Mouse (Mus musculus) hindbrain, embryonic 11.5 days (tissue): Measurements from ENCODE around the gene Wdfy1. TPM values are rescaled to one million over a fixed set of nuclear protein-coding genes. Genes with fewer than 3 reads are reported as not detected.

Source experiments
- ATAC-seq: fragments of 200-750 bp; cut with Nextera tagmentation; 2 replicates; pipeline ENCODE4 v1.8.0; 2017; ENCODE audit warnings: mild to moderate bottlenecking, moderate TSS enrichment, moderate library complexity; ENCODE audit not compliant: low FRiP score
- DNase-seq: peaks from one replicate; pipeline ENCODE4 v3.0.0-alpha.2; 2015; ENCODE audit warnings: low spot score
- H3K27ac ChIP-seq: fragments of 300-500 bp; sonication (generic); 2 replicates; pipeline ENCODE4 v1.5.1; 2014; ENCODE audit warnings: mild to moderate bottlenecking, low read depth, low read length
- H3K27me3 ChIP-seq: fragments of 300-500 bp; sonication (generic); 2 replicates; pipeline ENCODE4 v1.6.1; 2014; ENCODE audit warnings: mild to moderate bottlenecking, low read length, moderate library complexity, mixed read lengths; ENCODE audit not compliant: control insufficient read depth, insufficient read depth
- H3K36me3 ChIP-seq: fragments of 300-500 bp; sonication (generic); 2 replicates; pipeline ENCODE4 v1.6.1; 2014; ENCODE audit warnings: mild to moderate bottlenecking, low read length, moderate library complexity, mixed read lengths; ENCODE audit not compliant: control insufficient read depth, insufficient read depth
- H3K4me1 ChIP-seq: fragments of 300-500 bp; sonication (generic); replicated peaks from 2 replicates; pipeline ENCODE4 v1.6.1; 2014; ENCODE audit warnings: low read length, mixed read lengths; ENCODE audit not compliant: control insufficient read depth, insufficient read depth
- H3K4me2 ChIP-seq: fragments of 300-500 bp; sonication (generic); replicated peaks from 2 replicates; pipeline ENCODE4 v1.6.1; 2014; ENCODE audit warnings: mild to moderate bottlenecking, low read depth, low read length
- H3K4me3 ChIP-seq: fragments of 300-500 bp; sonication (generic); 2 replicates; pipeline ENCODE4 v1.5.1; 2014; ENCODE audit warnings: low read depth, low read length
- H3K9ac ChIP-seq: fragments of 300-500 bp; sonication (generic); 2 replicates; pipeline ENCODE4 v1.6.1; 2014; ENCODE audit warnings: low read depth, low read length
- H3K9me3 ChIP-seq: fragments of 300-500 bp; sonication (generic); 2 replicates; pipeline ENCODE4 v1.6.1; 2016; ENCODE audit warnings: low read length; ENCODE audit not compliant: control insufficient read depth
- WGBS: fragments of 180-500 bp; shearing (Covaris S2); extraction: QIAGEN DNeasy Blood & Tissue Kit; methylation state at CpG from one replicate; pipeline ENCODE4 v1.1.7; 2014; 5-methylcytosine and 5-hydroxymethylcytosine counted together
- polyA plus RNA-seq: library from polyadenylated mRNA; unstranded; fragments of >200 nt; fragmentation: Nextera tagmentation; extraction: Ambion mirVana; gene quantifications from 2 replicates; pipeline ENCODE4 v1.2.1, GENCODE M21; 2014

The Wdfy1 gene
- polyA plus RNA-seq, 1 experiment from 2014 or later = 52.6 TPM

- H3K27me3 ChIP-seq = no peaks in the 10 kb centered on the region
- H3K9ac ChIP-seq = no peak overlapping the region
- no peak overlapping the region for H3K27ac ChIP-seq
- 89% methylated on average over 3 of the region's 3 CpGs for WGBS
- no peak overlapping the region for H3K4me2 ChIP-seq
- ATAC-seq (no peak), DNase-seq (no peak)
- no peaks in the 10 kb centered on the region for H3K9me3 ChIP-seq
- H3K36me3 ChIP-seq = no peaks in the 10 kb centered on the region
- H3K4me3 ChIP-seq = no peak overlapping the region
- H3K4me1 ChIP-seq = no peaks in the 10 kb centered on the region
Observed at GRCm38 (mm10) chr1:79692482-79692881, 83.5 kb downstream of the Wdfy1 start.

- Histone ChIP-seq H3K36me3 (no peaks in the 10 kb centered on the region), H3K4me2 (no peak overlapping the region), H3K27ac (no peak overlapping the region), H3K4me1 (no peaks in the 10 kb centered on the region), H3K9me3 (no peaks in the 10 kb centered on the region), H3K9ac (no peak overlapping the region), H3K27me3 (no peaks in the 10 kb centered on the region), H3K4me3 (no peak overlapping the region)
- WGBS = 91% methylated on average over 1 of the region's 1 CpGs
- ATAC-seq = no peak
- DNase-seq = no peak
Observed at GRCm38 (mm10) chr1:79687254-79687653, 88.7 kb downstream of the Wdfy1 start.

GRCm38 (mm10) chr1:79684027-79684426, 91.9 kb downstream of the Wdfy1 start:
- no peaks in the 10 kb centered on the region for H3K36me3 ChIP-seq
- no peak overlapping the region for H3K4me2 ChIP-seq
- no peak for DNase-seq
- no peaks in the 10 kb centered on the region for H3K27me3 ChIP-seq
- H3K4me1 ChIP-seq = no peaks in the 10 kb centered on the region
- no peak overlapping the region for H3K27ac ChIP-seq
- no peak overlapping the region for H3K4me3 ChIP-seq
- no peak overlapping the region for H3K9ac ChIP-seq
- no peaks in the 10 kb centered on the region for H3K9me3 ChIP-seq
- no peak for ATAC-seq

- H3K9ac ChIP-seq = no peak overlapping the region
- H3K4me1 ChIP-seq = no peaks in the 10 kb centered on the region
- 14% methylated on average over 5 of the region's 5 CpGs for WGBS
- H3K27ac ChIP-seq = no peak overlapping the region
- H3K36me3 ChIP-seq = no peaks in the 10 kb centered on the region
- H3K4me3 ChIP-seq = no peak overlapping the region
- H3K4me2 ChIP-seq = no peak overlapping the region
- H3K27me3 ChIP-seq = no peaks in the 10 kb centered on the region
- no peak for ATAC-seq
- DNase-seq = no peak
- H3K9me3 ChIP-seq = no peaks in the 10 kb centered on the region
Observed at GRCm38 (mm10) chr1:79682936-79683335, 93.0 kb downstream of the Wdfy1 start.

GRCm38 (mm10) chr1:79680777-79681176, 95.2 kb downstream of the Wdfy1 start:
- Histone ChIP-seq H3K4me2 (no peak overlapping the region), H3K4me3 (no peak overlapping the region), H3K36me3 (no peaks in the 10 kb centered on the region), H3K4me1 (no peaks in the 10 kb centered on the region), H3K9me3 (no peaks in the 10 kb centered on the region), H3K27ac (no peak overlapping the region), H3K27me3 (no peaks in the 10 kb centered on the region), H3K9ac (no peak overlapping the region)
- whole genome bisulfite sequencing = 91% methylated on average over 3 of the region's 3 CpGs
- DNase-seq (no peak), ATAC-seq (no peak)

- no peak overlapping the region for H3K9ac ChIP-seq
- no peak overlapping the region for H3K4me2 ChIP-seq
- no peaks in the 10 kb centered on the region for H3K9me3 ChIP-seq
- 64% methylated on average over 8 of the region's 8 CpGs for WGBS
- H3K36me3 ChIP-seq = no peaks in the 10 kb centered on the region
- ATAC-seq (no peak), DNase-seq (no peak)
- no peaks in the 10 kb centered on the region; the same call in 1 of the 2 replicates for H3K27me3 ChIP-seq
- H3K4me3 ChIP-seq = no peak overlapping the region
- H3K4me1 ChIP-seq = no peaks in the 10 kb centered on the region
- H3K27ac ChIP-seq = no peak overlapping the region
Observed at GRCm38 (mm10) chr1:79678117-79678684, 97.7 kb downstream of the Wdfy1 start.

GRCm38 (mm10) chr1:79675716-79676115, 100.2 kb downstream of the Wdfy1 start:
- H3K4me2 ChIP-seq = no peak overlapping the region
- H3K27me3 ChIP-seq = peaks cover 19% of the 10 kb centered on the region
- H3K9ac ChIP-seq = no peak overlapping the region
- no peaks in the 10 kb centered on the region for H3K36me3 ChIP-seq
- DNase-seq = no peak
- H3K27ac ChIP-seq = no peak overlapping the region
- ATAC-seq = no peak
- H3K4me3 ChIP-seq = no peak overlapping the region
- H3K4me1 ChIP-seq = 0 out of 2 replicates have a peak, but pooled peaks cover 2% of the 10 kb centered on the region
- no peaks in the 10 kb centered on the region for H3K9me3 ChIP-seq
- WGBS = 66% methylated on average over 4 of the region's 4 CpGs

GRCm38 (mm10) chr1:79671543-79672337, 104.2 kb downstream of the Wdfy1 start, which contains the start of gene Ap1s3:
Gene Ap1s3 (minus strand): TSS chr1:79671972.
- H3K4me3 ChIP-seq = peak within 1 kb of the TSS; percentile 57
- no peak within 1 kb of the TSS for H3K27ac ChIP-seq
- H3K4me2 ChIP-seq = peak within 1 kb of the TSS; percentile 98
- DNase-seq (peak; percentile 73), ATAC-seq (peak; percentile 83)
- H3K36me3 ChIP-seq = no peaks in the 10 kb centered on the region
- no peaks in the 10 kb centered on the region for H3K9me3 ChIP-seq
- H3K27me3 ChIP-seq = peaks cover 24% of the 10 kb centered on the region
- H3K4me1 ChIP-seq = 0 out of 2 replicates have a peak, but pooled peaks cover 2% of the 10 kb centered on the region
- H3K9ac ChIP-seq = peak within 1 kb of the TSS; percentile 50; the same call in 1 of the 2 replicates
- 2% methylated on average over 49 of the region's 51 CpGs for WGBS

GRCm38 (mm10) chr1:79671196-79671542, 104.8 kb downstream of the Wdfy1 start:
- peaks cover 24% of the 10 kb centered on the region for H3K27me3 ChIP-seq
- ATAC-seq (no peak), DNase-seq (peak; percentile 30)
- peak overlapping the region; percentile 98 for H3K4me2 ChIP-seq
- no peaks in the 10 kb centered on the region for H3K36me3 ChIP-seq
- no peak overlapping the region; the same call in 1 of the 2 replicates for H3K9ac ChIP-seq
- whole genome bisulfite sequencing = 1% methylated on average over 11 of the region's 11 CpGs
- 0 out of 2 replicates have a peak, but pooled peaks cover 2% of the 10 kb centered on the region for H3K4me1 ChIP-seq
- H3K4me3 ChIP-seq = peak overlapping the region; percentile 57
- no peak overlapping the region for H3K27ac ChIP-seq
- no peaks in the 10 kb centered on the region for H3K9me3 ChIP-seq
